Mouse (Mus musculus) lung, embryonic 15.5 days (tissue): ENCODE data around the gene Aspscr1. TPM values are rescaled to one million over a fixed set of nuclear protein-coding genes. Genes with fewer than 3 reads are reported as not detected.

Experiments
- ATAC-seq: fragments of 200-750 bp; cut with Nextera tagmentation; 2 replicates; pipeline ENCODE4 v1.8.0; 2017; ENCODE audit warnings: moderate number of reproducible peaks, borderline replicate concordance; ENCODE audit not compliant: low FRiP score, low TSS enrichment; ENCODE audit errors: extremely low read depth
- H3K27ac ChIP-seq: fragments of 300-500 bp; sonication (generic); 2 replicates; pipeline ENCODE4 v1.5.1; 2015; ENCODE audit warnings: moderate library complexity, mild to moderate bottlenecking, inconsistent platforms
- H3K27me3 ChIP-seq: fragments of 300-500 bp; sonication (generic); 2 replicates; pipeline ENCODE4 v1.6.1; 2015; ENCODE audit warnings: inconsistent platforms
- H3K36me3 ChIP-seq: fragments of 300-500 bp; sonication (generic); 2 replicates; pipeline ENCODE4 v1.6.1; 2015; ENCODE audit warnings: inconsistent platforms
- H3K4me1 ChIP-seq: fragments of 300-500 bp; sonication (generic); 2 replicates; pipeline ENCODE4 v1.6.1; 2015; ENCODE audit warnings: inconsistent platforms
- H3K4me2 ChIP-seq: fragments of 300-500 bp; sonication (generic); 2 replicates; pipeline ENCODE4 v1.6.1; 2015; ENCODE audit warnings: inconsistent platforms, mild to moderate bottlenecking, moderate library complexity
- H3K4me3 ChIP-seq: fragments of 300-500 bp; sonication (generic); 2 replicates; pipeline ENCODE4 v1.5.1; 2015; ENCODE audit warnings: mild to moderate bottlenecking, inconsistent platforms
- H3K9ac ChIP-seq: fragments of 300-500 bp; sonication (generic); 2 replicates; pipeline ENCODE4 v1.6.1; 2015; ENCODE audit warnings: inconsistent platforms
- H3K9me3 ChIP-seq: fragments of 300-500 bp; sonication (generic); 2 replicates; pipeline ENCODE4 v1.6.1; 2016; ENCODE audit warnings: inconsistent platforms
- WGBS: fragments of 180-500 bp; shearing (Covaris S2); methylation state at CpG from one replicate; pipeline ENCODE4 v1.1.7; 2015; 5-methylcytosine and 5-hydroxymethylcytosine counted together
- polyA plus RNA-seq: library from polyadenylated mRNA; unstranded; fragments of >200 nt; fragmentation: Nextera tagmentation; extraction: Ambion mirVana; gene quantifications from 2 replicates; pipeline ENCODE4 v1.2.1, GENCODE M21; 2015

Aspscr1 gene
- polyA plus RNA-seq, 1 experiment from 2014 or later, result 143 TPM

GRCm38 (mm10) chr11:120730331-120730870 lies 57.6 kb downstream of the Aspscr1 start:
- no peak for ATAC-seq
- Histone ChIP-seq H3K4me2 (no peak overlapping the region), H3K9ac (no peak overlapping the region), H3K4me3 (no peak overlapping the region), H3K36me3 (0 out of 2 replicates have a peak, but pooled peaks cover 3% of the 10 kb centered on the region), H3K27ac (no peak overlapping the region), H3K4me1 (peaks cover 31% of the 10 kb centered on the region), H3K27me3 (no peaks in the 10 kb centered on the region), H3K9me3 (no peaks in the 10 kb centered on the region)
- 85% methylated on average over 10 of the region's 10 CpGs for WGBS

GRCm38 (mm10) chr11:120731395-120731794 lies 58.6 kb downstream of the Aspscr1 start:
- no peak overlapping the region for H3K9ac ChIP-seq
- peak overlapping the region; percentile 9; the same call in 1 of the 2 replicates for H3K27ac ChIP-seq
- H3K4me2 ChIP-seq, result no peak overlapping the region
- H3K4me1 ChIP-seq, result peaks cover 26% of the 10 kb centered on the region
- H3K27me3 ChIP-seq, result no peaks in the 10 kb centered on the region
- H3K4me3 ChIP-seq, result no peak overlapping the region
- 74% methylated on average over 1 of the region's 1 CpGs for WGBS
- H3K9me3 ChIP-seq, result no peaks in the 10 kb centered on the region
- no peak for ATAC-seq
- H3K36me3 ChIP-seq, result no peaks in the 10 kb centered on the region

DNA sequence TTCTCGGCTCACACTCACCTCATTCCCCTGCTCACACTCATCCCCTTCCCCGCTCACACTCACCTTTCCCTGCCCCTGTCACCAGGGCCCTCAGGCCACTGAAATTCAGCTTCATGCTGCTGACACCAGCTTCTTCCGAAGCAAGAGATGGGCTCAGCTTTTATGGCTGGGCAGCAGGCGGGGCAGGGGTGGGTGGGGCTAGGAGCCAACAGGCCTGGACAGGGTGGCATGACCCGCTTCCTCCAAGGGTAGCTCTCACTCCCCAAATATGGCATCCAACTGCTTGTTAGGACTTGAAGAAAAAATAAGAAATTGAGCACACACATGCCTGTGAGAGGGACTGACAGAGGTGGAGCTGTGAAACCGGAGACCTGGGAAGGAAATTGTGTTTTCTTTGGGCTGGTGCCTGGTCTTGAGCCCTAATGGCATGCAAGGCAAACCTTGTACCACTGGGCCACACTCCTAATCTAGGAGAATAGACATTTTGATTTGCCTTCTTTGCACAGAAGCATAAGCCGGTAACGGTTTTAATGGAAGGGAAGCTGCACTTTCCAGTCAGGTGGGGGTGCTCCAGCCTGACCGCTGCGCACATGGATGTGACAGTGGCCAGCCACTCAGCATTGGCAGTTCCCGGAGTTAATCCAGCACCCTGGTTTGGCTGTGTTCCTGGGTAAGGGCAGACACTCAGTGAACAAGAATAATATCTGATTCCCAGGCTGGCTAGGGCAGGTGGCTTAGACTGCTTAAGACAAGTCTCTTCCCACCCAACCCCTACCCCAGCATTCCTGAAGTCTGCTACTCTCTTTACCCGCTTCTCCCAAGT lies 59.3 kb downstream of the Aspscr1 start, which contains the start of gene Cbr2:
Gene Cbr2, minus strand, starts transcription at position 257 of the 823 bp plus-strand sequence.
- peaks cover 20% of the 10 kb centered on the region for H3K4me1 ChIP-seq
- 69% methylated on average over 12 of the region's 12 CpGs for WGBS
- peak within 1 kb of the TSS; percentile 38; the same call in 1 of the 2 replicates for H3K27ac ChIP-seq
- H3K27me3 ChIP-seq, result no peaks in the 10 kb centered on the region
- no peak within 1 kb of the TSS for H3K4me3 ChIP-seq
- no peak within 1 kb of the TSS for H3K4me2 ChIP-seq
- H3K9ac ChIP-seq, result no peak within 1 kb of the TSS
- no peak for ATAC-seq
- no peaks in the 10 kb centered on the region for H3K36me3 ChIP-seq
- H3K9me3 ChIP-seq, result no peaks in the 10 kb centered on the region

DNA sequence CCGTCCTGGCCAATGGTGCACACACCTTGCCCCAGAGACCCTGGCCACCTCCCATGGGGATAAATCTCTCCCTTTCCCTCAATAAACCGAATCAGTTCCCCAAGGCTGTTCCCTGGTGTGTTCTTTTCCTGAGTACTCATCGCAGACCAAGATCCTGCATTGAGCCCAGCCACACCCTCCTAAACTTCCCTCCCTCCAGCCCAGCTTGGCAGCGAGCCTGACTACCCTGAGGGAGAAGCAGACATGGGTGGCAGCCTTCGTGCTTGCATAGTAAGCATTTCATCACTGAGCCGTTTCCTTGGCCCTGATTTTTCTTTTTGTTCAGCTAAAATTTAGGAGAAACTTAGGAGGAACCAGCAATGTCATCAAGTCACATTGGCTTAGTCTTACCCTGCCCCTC lies 60.7 kb downstream of the Aspscr1 start:
- peaks cover 20% of the 10 kb centered on the region for H3K4me1 ChIP-seq
- no peak overlapping the region for H3K9ac ChIP-seq
- no peak overlapping the region for H3K4me3 ChIP-seq
- no peaks in the 10 kb centered on the region for H3K9me3 ChIP-seq
- H3K4me2 ChIP-seq, result no peak overlapping the region
- 32% methylated on average over 6 of the region's 6 CpGs for WGBS
- no peaks in the 10 kb centered on the region for H3K27me3 ChIP-seq
- H3K36me3 ChIP-seq, result no peaks in the 10 kb centered on the region
- ATAC-seq, result 0 out of 2 replicates have a peak, but pooled peaks have one; percentile 8
- 0 out of 2 replicates have a peak overlapping the region, but pooled peaks have one; percentile 47 for H3K27ac ChIP-seq

- no peak overlapping the region for H3K27ac ChIP-seq
- ATAC-seq, result no peak
- no peaks in the 10 kb centered on the region for H3K27me3 ChIP-seq
- H3K4me1 ChIP-seq, result peaks cover 11% of the 10 kb centered on the region; the same call in 1 of the 2 replicates
- WGBS, result 58% methylated on average over 6 of the region's 6 CpGs
- H3K4me3 ChIP-seq, result no peak overlapping the region
- no peaks in the 10 kb centered on the region for H3K9me3 ChIP-seq
- no peak overlapping the region for H3K9ac ChIP-seq
- no peaks in the 10 kb centered on the region for H3K36me3 ChIP-seq
- H3K4me2 ChIP-seq, result no peak overlapping the region
Measured at GRCm38 (mm10) chr11:120736424-120736823, 63.7 kb downstream of the Aspscr1 start.

DNA sequence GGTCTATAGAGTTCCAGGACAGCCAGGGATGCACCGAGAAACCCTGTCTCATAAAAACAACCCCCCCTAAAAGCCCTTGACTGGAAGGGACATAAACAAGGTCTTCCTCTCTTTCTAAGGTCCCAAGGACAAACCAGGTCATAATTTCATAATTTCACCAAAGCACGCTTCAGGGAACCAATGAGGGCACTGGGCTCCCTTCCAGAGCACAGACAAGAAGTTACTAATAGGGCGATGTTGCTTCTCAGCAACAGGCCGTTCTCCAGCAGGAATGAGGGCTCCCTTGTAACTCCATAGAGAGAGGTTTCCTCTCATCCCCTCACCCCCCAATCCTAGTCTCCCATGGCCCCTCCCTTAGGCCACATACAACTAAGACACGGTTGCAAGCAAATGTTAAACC lies 68.2 kb downstream of the Aspscr1 start:
- 82% methylated on average over 5 of the region's 5 CpGs for WGBS

GRCm38 (mm10) chr11:120744121-120744701 lies 71.4 kb downstream of the Aspscr1 start:
- 38% methylated on average over 7 of the region's 7 CpGs for WGBS
- H3K9me3 ChIP-seq, result no peaks in the 10 kb centered on the region
- H3K27ac ChIP-seq, result peak overlapping the region; percentile 96
- H3K36me3 ChIP-seq, result no peaks in the 10 kb centered on the region
- H3K27me3 ChIP-seq, result no peaks in the 10 kb centered on the region
- H3K4me1 ChIP-seq, result 0 out of 2 replicates have a peak, but pooled peaks cover 3% of the 10 kb centered on the region
- H3K4me2 ChIP-seq, result no peak overlapping the region
- no peak overlapping the region for H3K9ac ChIP-seq
- ATAC-seq, result peak; percentile 88
- no peak overlapping the region for H3K4me3 ChIP-seq

More for the DNA sequence above, 68.2 kb downstream of the Aspscr1 start:
- no peaks in the 10 kb centered on the region for H3K36me3 ChIP-seq
- no peak overlapping the region for H3K4me2 ChIP-seq
- ATAC-seq, result no peak
- H3K27ac ChIP-seq, result no peak overlapping the region
- H3K27me3 ChIP-seq, result no peaks in the 10 kb centered on the region
- no peak overlapping the region for H3K4me3 ChIP-seq
- H3K9me3 ChIP-seq, result no peaks in the 10 kb centered on the region
- no peak overlapping the region for H3K9ac ChIP-seq
- 0 out of 2 replicates have a peak, but pooled peaks cover 3% of the 10 kb centered on the region for H3K4me1 ChIP-seq

DNA sequence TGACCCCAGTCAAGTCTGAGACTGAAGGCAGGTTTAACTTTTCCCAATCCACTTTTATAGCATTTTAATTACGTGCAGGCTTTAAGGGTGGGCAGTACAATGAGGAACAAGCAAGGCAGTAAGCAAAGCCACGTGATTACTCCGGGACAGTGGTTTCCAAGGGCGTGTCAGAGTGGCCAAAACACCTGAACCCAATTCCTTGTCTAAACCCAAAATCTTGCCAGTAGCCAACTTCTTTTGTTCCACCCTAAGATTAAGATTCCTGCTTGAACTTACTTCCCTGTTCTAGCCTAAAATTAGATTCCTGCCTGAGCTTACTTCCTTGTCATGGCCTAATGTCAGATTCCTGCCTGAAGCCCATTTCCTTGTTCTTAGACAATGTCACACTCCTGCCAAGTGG lies 75.2 kb downstream of the Aspscr1 start:
- Histone ChIP-seq H3K9ac (no peak overlapping the region), H3K4me1 (0 out of 2 replicates have a peak, but pooled peaks cover 3% of the 10 kb centered on the region), H3K36me3 (no peaks in the 10 kb centered on the region), H3K27me3 (no peaks in the 10 kb centered on the region), H3K9me3 (no peaks in the 10 kb centered on the region), H3K4me2 (no peak overlapping the region), H3K4me3 (no peak overlapping the region), H3K27ac (no peak overlapping the region)
- no peak for ATAC-seq
- 76% methylated on average over 4 of the region's 4 CpGs for WGBS

DNA sequence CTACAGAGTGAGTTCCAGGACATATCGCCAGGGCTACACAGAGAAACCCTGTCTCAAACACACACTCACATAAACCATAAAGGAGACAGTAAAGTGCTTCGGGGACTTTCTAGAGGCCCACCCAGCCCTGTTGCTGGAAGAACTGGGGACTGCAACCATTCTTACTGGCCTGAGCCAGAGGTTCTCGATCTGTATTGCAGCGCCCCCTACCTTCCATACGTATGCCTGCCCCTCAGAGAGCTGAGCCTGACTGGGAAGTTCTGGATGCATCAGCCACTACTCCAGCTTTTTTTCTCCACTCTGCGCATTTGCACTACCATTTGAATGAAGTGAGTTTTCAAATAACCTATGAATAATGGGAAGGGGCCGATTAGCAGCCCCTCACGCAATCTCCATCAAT lies 76.7 kb downstream of the Aspscr1 start:
- no peaks in the 10 kb centered on the region for H3K36me3 ChIP-seq
- ATAC-seq, result no peak
- H3K4me3 ChIP-seq, result no peak overlapping the region
- H3K9me3 ChIP-seq, result no peaks in the 10 kb centered on the region
- H3K4me1 ChIP-seq, result 0 out of 2 replicates have a peak, but pooled peaks cover 3% of the 10 kb centered on the region
- no peak overlapping the region for H3K4me2 ChIP-seq
- H3K9ac ChIP-seq, result no peak overlapping the region
- 61% methylated on average over 8 of the region's 8 CpGs for WGBS
- H3K27me3 ChIP-seq, result no peaks in the 10 kb centered on the region
- no peak overlapping the region for H3K27ac ChIP-seq

- no peak overlapping the region for H3K4me2 ChIP-seq
- H3K36me3 ChIP-seq, result no peaks in the 10 kb centered on the region
- no peaks in the 10 kb centered on the region for H3K9me3 ChIP-seq
- WGBS, result 52% methylated on average over 4 of the region's 4 CpGs
- no peaks in the 10 kb centered on the region for H3K4me1 ChIP-seq
- no peak overlapping the region for H3K4me3 ChIP-seq
- H3K27me3 ChIP-seq, result no peaks in the 10 kb centered on the region
- no peak for ATAC-seq
- H3K27ac ChIP-seq, result no peak overlapping the region
- no peak overlapping the region for H3K9ac ChIP-seq
Measured at GRCm38 (mm10) chr11:120751606-120752005, 78.8 kb downstream of the Aspscr1 start.
